Mouse (Mus musculus): ENCODE data around the gene Atm. TPM values are rescaled to one million over a fixed set of nuclear protein-coding genes. Genes with fewer than 3 reads are reported as not detected.

The Atm gene
- total RNA-seq (2012; rRNA removed), result 24.9 and 31.4 TPM in 2 replicates

DNA sequence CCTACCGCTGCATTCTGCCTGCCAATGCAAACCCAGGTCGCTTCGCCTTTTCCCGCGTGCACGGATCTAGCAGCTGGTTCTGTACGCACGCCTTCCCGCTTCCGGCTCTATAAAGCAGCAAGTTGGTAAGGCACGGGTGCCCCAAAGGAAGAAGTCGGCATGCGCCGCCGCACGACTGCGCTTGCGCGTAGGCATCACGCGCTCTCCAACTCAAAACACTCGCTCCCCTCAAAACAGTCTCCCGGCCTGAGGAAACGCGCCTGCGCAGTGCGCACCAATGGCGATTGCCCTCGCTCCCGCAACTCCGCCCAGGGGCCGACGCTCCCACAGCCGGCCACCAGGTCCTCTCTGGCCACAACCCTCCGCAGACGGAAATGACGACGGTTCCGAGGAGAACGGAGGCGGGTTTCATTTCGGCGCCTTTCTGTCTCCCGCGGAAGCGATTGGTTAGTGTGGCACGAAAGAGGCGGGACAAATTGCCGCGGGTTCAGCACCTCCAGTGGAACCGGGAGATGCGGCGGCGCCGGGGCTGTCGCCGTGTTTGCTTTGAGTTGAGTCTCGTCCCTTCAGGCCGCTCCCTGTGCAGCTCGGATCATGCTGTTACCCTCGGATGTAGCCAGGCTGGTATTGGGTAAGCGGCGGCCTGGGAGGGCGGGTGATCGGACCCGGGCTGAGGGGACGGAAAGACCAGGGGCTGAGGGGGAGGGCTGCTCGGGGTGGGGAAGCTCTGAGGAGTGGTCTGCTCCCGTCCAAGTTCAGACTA, at the start of gene Atm, which contains the start of gene Npat:
Atm (minus strand) TSS at position 183 of the 763 bp plus-strand sequence.
Npat (plus strand) TSS at position 490 of the 763 bp plus-strand sequence.
- Histone ChIP-seq H3K36me3 (ENCODE audit: control insufficient read depth, insufficient read depth, low read length, poor library complexity, severe bottlenecking) (no peaks in the 10 kb centered on the region), H3K4me3 (ENCODE audit: insufficient read depth in 1 of 2, low read depth in 1 of 2, low read length in 2 of 2, poor library complexity in 1 of 2, severe bottlenecking in 1 of 2) (peak within 1 kb of the TSS; percentile 89 to 98), H3K27ac (ENCODE audit: insufficient read depth, low read depth, low read length, poor library complexity, severe bottlenecking) (peak within 1 kb of the TSS; percentile 70), H3K9ac (ENCODE audit: insufficient read depth, low read depth, low read length, poor library complexity, severe bottlenecking) (peak within 1 kb of the TSS; percentile 94), H3K4me1 (ENCODE audit: control insufficient read depth in 2 of 2, insufficient read depth in 2 of 2, low read length in 2 of 2, poor library complexity in 1 of 2) (peaks cover 3 to 6% of the 10 kb centered on the region in 2 experiments; a peak in 2 of 4 replicates), H3K9me3 (ENCODE audit: control insufficient read depth, insufficient read depth, low read depth, low read length) (no peaks in the 10 kb centered on the region)
- DNase-seq (ENCODE audit: low read depth, low spot score), result peak; percentile 99
- in situ Hi-C loops (cut with MboI; ENCODE audit: low sequenced_read_pairs in 2 of 2, unreplicated experiment in 2 of 2), result no loop called here
- TF ChIP-seq MAFK (IDR thresholded peaks at IDR 0.05; ENCODE audit: insufficient read depth, low read depth, low read length) (no peak), HCFC1 (IDR thresholded peaks at IDR 0.05; ENCODE audit: borderline replicate concordance, insufficient read depth, low read length) (peak; percentile 67; the same call in 1 of the 2 replicates), ZNF384 (IDR thresholded peaks at IDR 0.05; ENCODE audit: low read depth, low read length) (no peak), ZC3H11A (IDR thresholded peaks at IDR 0.05; ENCODE audit: borderline replicate concordance, low read depth, low read length) (no peak), CHD2 (IDR thresholded peaks at IDR 0.05; ENCODE audit: low read depth, low read length) (0 out of 2 replicates have a peak, but pooled peaks have one; percentile 25)

GRCm38 (mm10) chr9:53581870-53582269, 45.3 kb upstream of the Atm start:
- in situ Hi-C loops (cut with MboI; ENCODE audit: low sequenced_read_pairs in 2 of 2, unreplicated experiment in 2 of 2), result no loop called here
- H3K36me3 ChIP-seq (ENCODE audit: control insufficient read depth, insufficient read depth, low read length, poor library complexity, severe bottlenecking), result peaks cover 6% of the 10 kb centered on the region; the same call in 1 of the 2 replicates
- DNase-seq (ENCODE audit: low read depth, low spot score), result no peak

GRCm38 (mm10) chr9:53575721-53576120, 39.2 kb upstream of the Atm start:
- Histone ChIP-seq H3K9ac (ENCODE audit: insufficient read depth, low read depth, low read length, poor library complexity, severe bottlenecking) (no peak overlapping the region), H3K9me3 (ENCODE audit: control insufficient read depth, insufficient read depth, low read depth, low read length) (no peaks in the 10 kb centered on the region), H3K36me3 (ENCODE audit: control insufficient read depth, insufficient read depth, low read length, poor library complexity, severe bottlenecking) (peaks cover 5% of the 10 kb centered on the region), H3K4me1 (ENCODE audit: control insufficient read depth in 2 of 2, insufficient read depth in 2 of 2, low read length in 2 of 2, poor library complexity in 1 of 2) (peaks cover 0 to 1% of the 10 kb centered on the region in 2 experiments; a peak in 1 of 4 replicates), H3K4me3 (ENCODE audit: insufficient read depth in 1 of 2, low read depth in 1 of 2, low read length in 2 of 2, poor library complexity in 1 of 2, severe bottlenecking in 1 of 2) (no peak overlapping the region), H3K27ac (ENCODE audit: insufficient read depth, low read depth, low read length, poor library complexity, severe bottlenecking) (no peak overlapping the region)
- DNase-seq (ENCODE audit: low read depth, low spot score), result no peak
- TF ChIP-seq HCFC1 (IDR thresholded peaks at IDR 0.05; ENCODE audit: borderline replicate concordance, insufficient read depth, low read length), result no peak
- TF ChIP-seq ZNF384 (IDR thresholded peaks at IDR 0.05; ENCODE audit: low read depth, low read length), result no peak
- TF ChIP-seq CHD2 (IDR thresholded peaks at IDR 0.05; ENCODE audit: low read depth, low read length), result no peak
- TF ChIP-seq MAFK (IDR thresholded peaks at IDR 0.05; ENCODE audit: insufficient read depth, low read depth, low read length), result no peak
- TF ChIP-seq ZC3H11A (IDR thresholded peaks at IDR 0.05; ENCODE audit: borderline replicate concordance, low read depth, low read length), result no peak
- in situ Hi-C loops (cut with MboI; ENCODE audit: low sequenced_read_pairs in 2 of 2, unreplicated experiment in 2 of 2), result no loop called here

More at GRCm38 (mm10) chr9:53581870-53582269, 45.3 kb upstream of the Atm start:
- no peaks in the 10 kb centered on the region for H3K4me1 ChIP-seq (ENCODE audit: control insufficient read depth in 2 of 2, insufficient read depth in 2 of 2, low read length in 2 of 2, poor library complexity in 1 of 2)
- TF ChIP-seq CHD2 (IDR thresholded peaks at IDR 0.05; ENCODE audit: low read depth, low read length), result no peak
- TF ChIP-seq HCFC1 (IDR thresholded peaks at IDR 0.05; ENCODE audit: borderline replicate concordance, insufficient read depth, low read length), result no peak
- TF ChIP-seq ZC3H11A (IDR thresholded peaks at IDR 0.05; ENCODE audit: borderline replicate concordance, low read depth, low read length), result no peak
- TF ChIP-seq MAFK (IDR thresholded peaks at IDR 0.05; ENCODE audit: insufficient read depth, low read depth, low read length), result no peak
- no peak for TF ChIP-seq ZNF384 (IDR thresholded peaks at IDR 0.05; ENCODE audit: low read depth, low read length)
- no peak overlapping the region for H3K4me3 ChIP-seq (ENCODE audit: insufficient read depth in 1 of 2, low read depth in 1 of 2, low read length in 2 of 2, poor library complexity in 1 of 2, severe bottlenecking in 1 of 2)
- H3K9me3 ChIP-seq (ENCODE audit: control insufficient read depth, insufficient read depth, low read depth, low read length), result no peaks in the 10 kb centered on the region
- no peak overlapping the region for H3K9ac ChIP-seq (ENCODE audit: insufficient read depth, low read depth, low read length, poor library complexity, severe bottlenecking)
- H3K27ac ChIP-seq (ENCODE audit: insufficient read depth, low read depth, low read length, poor library complexity, severe bottlenecking), result no peak overlapping the region

DNA sequence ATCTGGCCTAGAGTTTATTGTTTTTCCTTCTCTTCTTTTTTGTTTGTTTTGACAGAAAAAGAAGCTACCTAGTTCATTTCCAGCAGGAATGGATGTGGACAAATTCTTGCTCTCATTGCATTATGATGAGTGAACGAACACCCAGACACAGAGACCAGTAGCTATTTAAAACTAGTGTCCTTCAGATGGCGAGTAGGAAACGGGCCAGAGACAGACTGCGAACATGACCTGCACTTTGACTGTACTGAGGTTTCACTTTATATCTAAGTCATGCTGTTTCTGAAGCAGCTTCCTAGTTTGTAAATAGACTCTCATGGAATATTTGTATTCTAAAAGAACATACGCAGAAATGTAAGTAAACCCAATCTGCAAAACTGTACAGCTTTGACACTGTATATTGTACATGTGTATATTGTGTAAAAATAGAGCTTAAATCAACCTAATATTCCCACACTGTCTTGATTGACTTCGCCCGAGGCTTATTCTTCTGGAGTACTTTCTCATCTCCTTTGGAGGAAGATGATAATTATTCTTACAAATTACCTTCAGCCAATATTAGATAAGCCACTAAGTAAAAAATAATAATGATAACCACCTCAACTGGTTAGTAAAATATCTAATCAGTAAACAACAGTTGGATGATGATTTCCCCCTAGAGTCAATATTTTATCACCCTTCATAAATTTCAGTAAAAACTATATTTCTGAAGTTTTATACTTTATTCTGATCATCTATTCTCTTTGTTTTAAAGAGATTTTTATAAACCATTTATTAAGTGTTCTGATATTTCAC, 36.2 kb upstream of the Atm start:
- H3K4me3 ChIP-seq (ENCODE audit: insufficient read depth in 1 of 2, low read depth in 1 of 2, low read length in 2 of 2, poor library complexity in 1 of 2, severe bottlenecking in 1 of 2), result no peak overlapping the region
- peaks cover 9% of the 10 kb centered on the region for H3K36me3 ChIP-seq (ENCODE audit: control insufficient read depth, insufficient read depth, low read length, poor library complexity, severe bottlenecking)
- H3K9me3 ChIP-seq (ENCODE audit: control insufficient read depth, insufficient read depth, low read depth, low read length), result no peaks in the 10 kb centered on the region
- TF ChIP-seq HCFC1 (IDR thresholded peaks at IDR 0.05; ENCODE audit: borderline replicate concordance, insufficient read depth, low read length), result no peak
- H3K27ac ChIP-seq (ENCODE audit: insufficient read depth, low read depth, low read length, poor library complexity, severe bottlenecking), result no peak overlapping the region
- H3K9ac ChIP-seq (ENCODE audit: insufficient read depth, low read depth, low read length, poor library complexity, severe bottlenecking), result no peak overlapping the region
- in situ Hi-C loops (cut with MboI; ENCODE audit: low sequenced_read_pairs in 2 of 2, unreplicated experiment in 2 of 2), result no loop called here
- no peak for DNase-seq (ENCODE audit: low read depth, low spot score)
- peaks cover 1 to 2% of the 10 kb centered on the region in 2 experiments; a peak in 1 of 4 replicates for H3K4me1 ChIP-seq (ENCODE audit: control insufficient read depth in 2 of 2, insufficient read depth in 2 of 2, low read length in 2 of 2, poor library complexity in 1 of 2)

Measured in ES-E14 (cell line).